Mouse (Mus musculus) ES-E14 (cell line): Measurements from ENCODE around the gene Sncb.

Experiments used
- CHD2 ChIP-seq: IDR thresholded peaks from 2 replicates; pipeline ENCODE4 v1.6.1; 2014; ENCODE audit warnings: mild to moderate bottlenecking, low read depth, low read length, inconsistent platforms
- HCFC1 ChIP-seq: IDR thresholded peaks from 2 replicates; pipeline ENCODE4 v1.6.1; 2012; ENCODE audit warnings: low read length, inconsistent platforms, borderline replicate concordance; ENCODE audit not compliant: insufficient read depth
- MAFK ChIP-seq: IDR thresholded peaks from 2 replicates; pipeline ENCODE4 v1.6.1; 2014; ENCODE audit warnings: mild to moderate bottlenecking, low read depth, low read length, inconsistent platforms; ENCODE audit not compliant: insufficient read depth
- ZC3H11A ChIP-seq: IDR thresholded peaks from 2 replicates; pipeline ENCODE4 v1.6.1; 2012; ENCODE audit warnings: low read depth, mild to moderate bottlenecking, inconsistent platforms, low read length, borderline replicate concordance
- ZNF384 ChIP-seq: IDR thresholded peaks from 2 replicates; pipeline ENCODE4 v1.6.1; 2012; ENCODE audit warnings: low read depth, low read length, inconsistent platforms

DNA sequence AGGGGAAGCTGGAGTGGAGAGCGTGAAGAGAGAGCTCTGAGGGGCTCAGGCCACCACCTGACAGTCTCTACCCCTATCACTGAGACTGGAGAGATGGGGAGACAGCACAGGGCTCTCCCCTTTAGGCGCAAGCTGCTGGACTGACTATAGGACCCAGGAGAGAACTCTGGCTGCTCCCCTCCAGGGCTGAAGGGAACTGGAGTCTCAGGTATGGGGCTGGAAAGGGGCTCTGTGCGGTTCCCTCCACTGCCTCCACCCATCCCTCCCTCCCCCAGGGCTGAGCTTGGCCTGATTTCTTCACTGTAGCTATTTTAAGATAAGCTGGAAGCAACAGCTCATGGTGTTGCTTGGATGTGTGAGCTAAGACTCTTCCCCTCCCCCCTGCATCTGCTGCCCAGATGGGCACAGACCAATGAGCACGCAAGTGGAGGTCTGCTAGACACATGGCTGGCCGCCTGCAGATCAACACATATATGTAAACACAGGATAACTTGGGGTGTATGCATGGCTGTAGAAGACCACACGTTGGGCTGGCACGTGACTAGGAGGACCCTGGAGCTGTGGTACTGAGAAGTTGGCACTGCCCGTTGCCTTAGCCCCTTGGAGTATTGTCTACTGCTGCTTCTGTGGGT lies 6.1 kb downstream of the Sncb start:
- TF ChIP-seq HCFC1 (no peak), ZNF384 (no peak), CHD2 (no peak), ZC3H11A (no peak), MAFK (no peak)
